ENCODE assay signal across 16 mouse cellular contexts in genomic region chr15:91704091-91704490, GRCm38 (mm10).
"Had no signal": no experiment of that assay in that cellular context is flagged by ENCODE, and none has a peak within 500 bp of the region (broad histone marks: within the 10 kb centered on the region; RNA-seq: fewer than 3 reads in every experiment).

No protein-coding gene starts in this region.

- H3K4me2 ChIP-seq: intestine, embryonic 15.5 days; liver, embryonic 11.5 days; liver, embryonic 15.5 days; neural tube, embryonic 15.5 days had no signal

- H3K27ac ChIP-seq: intestine, embryonic 15.5 days; liver, embryonic 15.5 days; neural tube, embryonic 15.5 days had no signal

- H3K9ac ChIP-seq: intestine, embryonic 15.5 days; liver, embryonic 15.5 days; neural tube, embryonic 15.5 days had no signal

- ATAC-seq: intestine, embryonic 15.5 days had no signal

- H3K4me3 ChIP-seq: intestine, embryonic 15.5 days; left cerebral cortex, adult 2 months; limb, embryonic 10.5 days; liver, embryonic 15.5 days; midbrain, embryonic 10.5 days; myocyte; neural tube, embryonic 15.5 days had no signal

- H3K27me3 ChIP-seq: intestine, embryonic 15.5 days; liver, embryonic 15.5 days; neural tube, embryonic 15.5 days had no signal

- H3K9me3 ChIP-seq: intestine, embryonic 15.5 days; limb, embryonic 10.5 days; liver, embryonic 15.5 days; midbrain, embryonic 10.5 days; neural tube, embryonic 15.5 days had no signal

- H3K4me1 ChIP-seq: intestine, embryonic 15.5 days; liver, embryonic 15.5 days; neural tube, embryonic 15.5 days had no signal

- H3K36me3 ChIP-seq: intestine, embryonic 15.5 days; limb, embryonic 10.5 days; liver, embryonic 15.5 days; midbrain, embryonic 10.5 days; neural tube, embryonic 15.5 days had no signal

- DNase-seq: lung, adult 2 months; lung, postnatal 10 days; lung, postnatal 4 days; midbrain, embryonic 14.5 days; right cerebral cortex, postnatal 4 days; spleen, adult 18-20 months; thymus, adult 18-20 months; thymus, postnatal 14 days had no signal
